ENCODE assay signal across 1 mouse cellular context in genomic region chr19:42509625-42510024, GRCm38 (mm10).
TF ChIP-seq lines count a peak whose summit lies in the region.

No protein-coding gene starts in this region.

TF ChIP-seq in CH12.LX, 34 proteins besides CTCF, POLR2A, EP300 and RAD21 (continued from another document):
- TF ChIP-seq NRF1 (IDR thresholded peaks at IDR 0.05; ENCODE audit: low read depth, low read length): no peak
- no peak for TF ChIP-seq E2F4 (IDR thresholded peaks at IDR 0.05; ENCODE audit: insufficient replicate concordance, low read depth, low read length)
- no peak for TF ChIP-seq ELF1 (IDR thresholded peaks at IDR 0.05; ENCODE audit: low read depth, low read length)
